ENCODE assay signal across 8 mouse cellular contexts in the genomic region with DNA sequence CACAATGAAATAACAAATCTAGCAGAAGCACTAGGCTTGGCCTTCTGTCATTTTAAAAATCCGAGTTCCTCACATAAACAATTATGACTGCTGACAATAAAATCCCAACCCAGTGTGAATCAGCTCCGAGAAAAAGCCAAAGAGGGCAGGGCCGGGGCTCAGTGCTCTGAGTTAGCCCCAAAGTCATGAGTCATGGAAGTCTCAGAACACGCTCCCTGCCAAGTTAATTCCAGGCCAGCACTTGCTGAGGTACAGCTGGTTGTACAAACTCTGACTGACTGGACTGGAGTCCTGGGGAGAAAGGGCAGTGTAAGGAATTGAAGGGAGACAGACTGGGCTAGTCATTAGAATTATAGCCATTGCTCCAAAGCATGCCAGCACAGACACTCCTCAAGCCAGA. TPM values are rescaled to one million over a fixed set of nuclear protein-coding genes. Genes with fewer than 3 reads are reported as not detected.
DNase-seq lines count a peak whose midpoint lies in the region.

No protein-coding gene starts in this region.

- intact Hi-C loops in left cerebral cortex, postnatal 4 days (cut with DNase I) = no loop called here

- DNase-seq in left cerebral cortex, postnatal 4 days = peak; percentile 1
- no peak for DNase-seq in left cerebral cortex, adult 8-10 months (ENCODE audit: low spot score in 2 of 2)
- peak; percentile 85 for DNase-seq in gastrocnemius, postnatal 25 days
- peak; percentile 46 to 66 for DNase-seq in kidney, postnatal 4 days
- peak; percentile 81 to 86 for DNase-seq in urinary bladder, postnatal 36 days (ENCODE audit: low spot score in 2 of 2)
- no peak for DNase-seq in embryo, embryonic 10 days (ENCODE audit: low spot score)
- no peak for DNase-seq in frontal cortex, postnatal 36 days (ENCODE audit: low spot score in 2 of 2)
- DNase-seq in thymus, adult 18-20 months = no peak

RNA-seq across cellular contexts. Expression of gene Akap13, which starts 28.0 kb away (rescaled TPM):
- 10 to 100 TPM; 31.3 to 32.8 TPM for total RNA-seq in left cerebral cortex, postnatal 4 days (2021)
- total RNA-seq in left cerebral cortex, adult 8-10 months (2022) = 10 to 100 TPM; 21.0 to 24.6 (median 21.5) TPM
- total RNA-seq in gastrocnemius, postnatal 25 days (2021) = 10 to 100 TPM; 51.5 to 63.2 TPM

Comparison
In these comparisons a context has a peak if more than half of its experiments do, and no peak if none do; other contexts are left out.
1. DNase-seq: peak in left cerebral cortex, postnatal 4 days (single experiment), gastrocnemius, postnatal 25 days (single experiment), kidney, postnatal 4 days (2 of 2) and urinary bladder, postnatal 36 days (2 of 2); none in left cerebral cortex, adult 8-10 months (0 of 2), embryo, embryonic 10 days (single experiment), frontal cortex, postnatal 36 days (0 of 2) and thymus, adult 18-20 months (0 of 2).